Mouse (Mus musculus) Patski (cell line): ENCODE results near the gene Osbpl6. TPM values are rescaled to one million over a fixed set of nuclear protein-coding genes. Genes with fewer than 3 reads are reported as not detected.

ENCODE experiments used
- ATAC-seq: fragments of 100-300 bp; one replicate; pipeline ENCODE4 v1.8.0; 2021
- CTCF ChIA-PET: fragments of 350-600 bp; sonication (Branson Sonifier 250); formaldehyde crosslinking; loops from one replicate; lab custom pipeline; 2022; ENCODE audit warnings: inconsistent platforms; lab: Charles Lee
- POLR2A ChIA-PET: fragments of 350-600 bp; sonication (Branson Sonifier 250); formaldehyde crosslinking; loops from one replicate; lab custom pipeline; 2022; ENCODE audit warnings: antibody characterized with exemption, inconsistent platforms; lab: Charles Lee
- DNase-seq: peaks from one replicate; pipeline ENCODE4 v3.0.0-alpha.2; 2011; ENCODE audit warnings: low read depth, low spot score
- H3K27me3 ChIP-seq: fragments of 371-371 bp; one replicate; pipeline ENCODE4 v1.5.1; 2021
- CTCF ChIP-seq: fragments of 100-300 bp; IDR thresholded peaks from one replicate; pipeline ENCODE4 v1.5.1; 2021
- in situ Hi-C: fragments of 300-500 bp; cut with MboI; formaldehyde crosslinking; loops from 3 replicates; pipeline ENCODE4 v1.11.1; 2018; ENCODE audit warnings: low pct_unique_long_range_greater_than_20kb, mixed read lengths
- polyA plus RNA-seq: library from polyadenylated mRNA; unstranded; gene quantifications from one replicate; pipeline ENCODE4 v1.2.3, GENCODE M21; 2021

Osbpl6 gene
- polyA plus RNA-seq, 1 experiment from 2014 or later: 10.5 TPM

DNA sequence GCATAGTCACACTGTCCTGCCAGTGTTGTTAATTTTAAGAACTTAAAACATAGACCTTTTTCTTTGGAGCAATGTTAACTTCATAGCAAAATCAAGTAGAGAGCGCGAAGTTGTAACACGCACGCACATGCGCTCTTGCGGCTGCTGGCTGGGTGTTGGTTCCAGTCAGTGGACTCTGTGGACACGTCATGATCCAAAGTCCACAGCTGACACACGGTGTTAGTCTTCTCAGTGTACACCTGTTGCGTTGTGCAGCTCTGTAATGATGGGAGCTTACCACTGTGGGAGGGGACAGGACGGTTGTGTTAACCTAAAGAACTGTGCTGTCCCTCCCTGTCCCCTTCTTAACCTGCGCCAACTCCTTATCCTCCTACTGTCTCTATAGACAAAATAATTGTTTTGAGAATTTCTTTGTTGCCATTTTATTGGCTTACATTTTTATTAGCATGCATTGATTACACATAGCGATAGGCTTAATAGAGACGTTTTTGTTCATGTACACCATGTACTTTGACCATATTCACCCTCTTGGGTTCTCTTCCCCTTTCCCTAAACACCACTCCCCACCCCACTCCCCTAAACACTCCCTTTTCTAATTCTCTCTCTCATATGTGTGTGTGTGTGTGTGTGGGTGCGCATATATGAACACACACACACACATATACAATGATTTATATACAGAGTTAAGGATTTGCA is 11.3 kb downstream of the Osbpl6 start:
- TF ChIP-seq CTCF: no peak
- ChIA-PET POLR2A (no interaction called here), CTCF (no interaction called here)
- DNase-seq: no peak
- in situ Hi-C loops: no loop called here
- H3K27me3 ChIP-seq: no peaks in the 10 kb centered on the region
- ATAC-seq: no peak

GRCm38 (mm10) chr2:76418142-76418518 is 11.8 kb downstream of the Osbpl6 start:
- no peak for TF ChIP-seq CTCF
- ChIA-PET CTCF (no interaction called here), POLR2A (no interaction called here)
- in situ Hi-C loops: no loop called here
- DNase-seq: no peak
- no peak for ATAC-seq
- no peaks in the 10 kb centered on the region for H3K27me3 ChIP-seq

GRCm38 (mm10) chr2:76421411-76421924 is 15.2 kb downstream of the Osbpl6 start:
- in situ Hi-C loops: no loop called here
- TF ChIP-seq CTCF: no peak
- no peak for ATAC-seq
- no peaks in the 10 kb centered on the region for H3K27me3 ChIP-seq
- ChIA-PET POLR2A (no interaction called here), CTCF (no interaction called here)
- no peak for DNase-seq

DNA sequence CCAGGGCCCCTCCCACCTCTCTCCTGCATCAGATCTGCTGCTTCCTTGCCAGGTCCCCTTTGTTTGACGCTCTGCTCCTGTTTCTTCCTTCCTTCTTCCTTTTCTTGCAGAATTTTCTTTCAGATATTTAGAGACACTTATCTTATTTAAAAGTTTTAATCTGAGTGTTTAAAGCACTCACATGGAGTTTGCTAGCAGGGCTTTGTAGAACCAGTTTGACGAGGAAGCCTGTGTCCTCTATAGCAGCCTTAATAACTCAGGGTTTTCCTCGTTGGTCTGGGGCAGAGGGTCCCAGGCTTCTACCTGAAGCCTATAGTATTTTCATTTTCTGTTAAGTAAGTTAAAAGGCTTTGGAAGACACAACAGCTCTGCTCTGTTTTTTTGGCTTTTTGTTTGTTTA is 20.5 kb downstream of the Osbpl6 start:
- ATAC-seq (no peak), DNase-seq (no peak)
- ChIA-PET POLR2A (interaction anchor here (0.6 kb wide), 1 partner anchor 549 kb away, joined by 3 read pairs; no protein-coding TSS in a partner anchor), CTCF (no interaction called here)
- no peaks in the 10 kb centered on the region for H3K27me3 ChIP-seq
- in situ Hi-C loops: no loop called here
- TF ChIP-seq CTCF: no peak

DNA sequence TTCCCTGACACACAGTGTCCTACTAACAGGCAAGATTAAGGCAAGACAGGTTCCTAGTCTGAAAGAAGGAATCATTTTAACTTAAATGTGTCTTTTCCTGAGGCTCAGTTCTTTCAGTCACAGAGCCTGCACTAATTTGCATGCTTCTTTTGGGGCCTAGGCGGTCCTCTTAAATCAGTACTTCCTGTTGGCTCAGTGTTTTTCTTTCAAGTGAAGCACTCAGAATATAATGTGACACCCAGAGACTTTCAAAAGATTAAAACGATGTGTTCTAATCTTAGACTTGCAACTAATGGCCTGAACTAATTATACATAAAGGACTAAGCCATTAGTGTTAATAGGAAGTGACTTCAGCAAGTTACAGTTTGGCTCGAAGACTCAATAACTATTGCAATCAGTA is 23.0 kb downstream of the Osbpl6 start:
- in situ Hi-C loops: no loop called here
- DNase-seq: no peak
- ATAC-seq: no peak
- POLR2A ChIA-PET: interaction anchor here (0.7 kb wide), 1 partner anchor 48 kb away, joined by 3 read pairs; no protein-coding TSS in a partner anchor
- CTCF ChIA-PET: interaction anchor here (0.6 to 0.9 kb wide), 2 partner anchors 18 to 189 kb away, joined by 3 read pairs; no protein-coding TSS in a partner anchor
- no peak for TF ChIP-seq CTCF
- no peaks in the 10 kb centered on the region for H3K27me3 ChIP-seq

DNA sequence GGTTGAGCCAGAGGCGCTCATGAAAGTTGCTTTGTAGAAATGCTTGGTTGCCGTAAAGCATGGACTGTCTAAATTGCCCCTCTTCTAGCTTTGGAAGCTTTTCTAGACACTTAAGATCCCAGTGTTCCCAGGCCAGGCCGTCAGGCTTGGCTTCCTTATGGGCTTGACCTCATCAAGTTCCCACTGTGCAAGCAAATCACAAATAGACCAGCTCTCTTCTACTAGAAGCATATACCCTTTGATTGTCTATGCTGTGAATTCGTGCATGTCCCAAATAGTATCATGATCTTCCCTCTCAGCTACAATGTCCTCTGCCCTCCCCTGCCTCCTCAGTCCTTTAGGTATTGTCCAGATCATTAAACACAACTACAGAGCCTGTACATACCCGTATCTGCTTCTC is 23.5 kb downstream of the Osbpl6 start:
- ATAC-seq (no peak), DNase-seq (no peak)
- POLR2A ChIA-PET: interaction anchor here (0.7 kb wide), 1 partner anchor 47 kb away, joined by 3 read pairs; no protein-coding TSS in a partner anchor
- in situ Hi-C loops: no loop called here
- no peaks in the 10 kb centered on the region for H3K27me3 ChIP-seq
- CTCF ChIA-PET: interaction anchor here (0.6 to 0.9 kb wide), 2 partner anchors 17 to 188 kb away, joined by 3 read pairs; no protein-coding TSS in a partner anchor
- TF ChIP-seq CTCF: no peak

- no peak for ATAC-seq
- ChIA-PET CTCF (no interaction called here), POLR2A (no interaction called here)
- H3K27me3 ChIP-seq: no peaks in the 10 kb centered on the region
- in situ Hi-C loops: no loop called here
- TF ChIP-seq CTCF: no peak
- no peak for DNase-seq
These were observed 24.2 kb downstream of the Osbpl6 start for GRCm38 (mm10) chr2:76430539-76430938.

- ATAC-seq: no peak
- no peak for TF ChIP-seq CTCF
- in situ Hi-C loops: no loop called here
These were observed 27.9 kb downstream of the Osbpl6 start for GRCm38 (mm10) chr2:76434224-76434623.

GRCm38 (mm10) chr2:76435667-76436239 is 29.4 kb downstream of the Osbpl6 start:
- TF ChIP-seq CTCF: no peak
- no peak for ATAC-seq
- CTCF ChIA-PET: no interaction called here
- H3K27me3 ChIP-seq: no peaks in the 10 kb centered on the region
- no peak for DNase-seq
- in situ Hi-C loops: no loop called here
- POLR2A ChIA-PET: no interaction called here

More at GRCm38 (mm10) chr2:76434224-76434623, 27.9 kb downstream of the Osbpl6 start:
- CTCF ChIA-PET: no interaction called here
- POLR2A ChIA-PET: interaction anchor here (0.6 kb wide), 1 partner anchor 137 kb away, joined by 4 read pairs; no protein-coding TSS in a partner anchor
- no peaks in the 10 kb centered on the region for H3K27me3 ChIP-seq
- no peak for DNase-seq

DNA sequence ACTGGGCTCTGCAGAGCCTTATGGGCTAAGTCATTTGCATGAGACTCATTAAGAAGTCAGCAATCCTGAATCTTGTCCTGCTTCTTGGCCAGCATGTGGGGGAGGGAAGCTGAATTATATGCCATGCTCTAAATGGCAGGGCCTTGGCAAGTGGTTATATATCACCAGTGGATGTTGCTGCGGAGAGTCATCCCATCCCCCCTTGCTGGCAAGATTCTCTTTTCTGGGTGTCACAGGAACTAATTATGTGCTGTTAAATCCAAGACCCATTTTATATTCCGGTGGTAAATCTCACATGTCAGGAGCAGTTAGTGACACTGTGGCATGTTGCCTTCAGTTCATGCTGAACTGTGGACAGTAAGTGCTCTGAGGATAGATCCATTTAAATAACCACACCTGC is 31.1 kb downstream of the Osbpl6 start:
- in situ Hi-C loops: no loop called here
- CTCF ChIA-PET: no interaction called here
- DNase-seq: no peak
- TF ChIP-seq CTCF: no peak
- POLR2A ChIA-PET: no interaction called here
- H3K27me3 ChIP-seq: no peaks in the 10 kb centered on the region
- no peak for ATAC-seq

GRCm38 (mm10) chr2:76439540-76439939 is 33.2 kb downstream of the Osbpl6 start:
- no peaks in the 10 kb centered on the region for H3K27me3 ChIP-seq
- DNase-seq (no peak), ATAC-seq (no peak)
- ChIA-PET POLR2A (interaction anchor here (0.6 kb wide), 1 partner anchor 8 kb away, joined by 4 read pairs; no protein-coding TSS in a partner anchor), CTCF (interaction anchor here (1.5 kb wide), 1 partner anchor 26 kb away, joined by 5 read pairs; no protein-coding TSS in a partner anchor)
- no peak for TF ChIP-seq CTCF
- in situ Hi-C loops: no loop called here
